Mouse (Mus musculus) embryonic fibroblast, embryonic 13.5 days (primary cell): ENCODE measurements around the gene Cish.

Experiments
- CTCF ChIP-seq: IDR thresholded peaks from 2 replicates; pipeline ENCODE4 v1.5.1; 2011; ENCODE audit warnings: mild to moderate bottlenecking, control low read depth, low read length, moderate library complexity, borderline replicate concordance; ENCODE audit not compliant: insufficient read depth
- POLR2A ChIP-seq: IDR thresholded peaks from 2 replicates; pipeline ENCODE4 v1.6.1; 2011; ENCODE audit warnings: low read depth, mild to moderate bottlenecking, control low read depth, low read length, moderate library complexity

DNA sequence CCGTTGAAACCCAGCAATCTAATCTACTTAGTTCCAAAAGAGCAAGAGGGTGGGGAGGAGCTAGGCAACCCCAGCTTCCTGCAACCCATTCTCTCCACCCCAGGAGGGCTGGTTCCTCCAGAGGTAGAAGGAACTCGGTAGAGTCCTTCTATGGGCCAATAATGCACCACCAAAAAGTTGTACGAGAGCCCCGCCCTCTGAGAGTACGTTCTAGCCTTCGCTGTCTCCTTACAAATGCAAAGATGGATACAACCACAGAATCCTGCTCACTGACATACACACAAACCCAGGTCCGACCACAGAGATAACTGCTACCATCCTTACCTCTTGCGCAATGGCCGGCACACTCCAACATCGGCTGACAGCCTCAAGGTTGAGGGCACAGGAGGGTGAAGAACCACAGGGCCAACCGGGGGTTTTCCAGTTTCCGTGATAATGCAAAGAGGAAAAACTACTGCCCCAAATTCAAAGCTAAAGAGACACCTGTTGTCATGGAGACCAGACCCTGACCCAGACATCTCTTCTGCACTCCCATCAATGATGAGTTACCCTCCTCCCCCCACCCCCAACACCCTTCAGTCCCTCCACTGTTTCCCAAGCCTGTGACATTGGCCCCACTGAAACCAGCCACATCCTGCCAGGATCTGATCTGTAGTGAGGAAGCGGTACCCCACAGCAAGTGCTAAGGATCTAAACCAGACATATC is 15.4 kb upstream of the Cish start:
- no peak for TF ChIP-seq CTCF
- no peak for TF ChIP-seq POLR2A
